Mouse (Mus musculus) left cerebral cortex, adult 2 months (tissue): ENCODE measurements around the gene Klhl31. TPM values are rescaled to one million over a fixed set of nuclear protein-coding genes. Genes with fewer than 3 reads are reported as not detected.
A peak's percentile ranks its signal among the peaks of the same experiment; 100 is the strongest.

ENCODE experiments used
- DNase-seq, 2 experiments: peaks; one replicate each; pipeline ENCODE4 v3.0.0; 2021 to 2022; ENCODE audit warnings: low spot score in 2 of 2, mixed read lengths in 1 of 2; ENCODE audit errors: extremely low spot score in 1 of 2
- H3K27ac ChIP-seq: fragments of 200-600 bp; 2 replicates; pipeline ENCODE4 v1.8.1; 2022
- H3K4me3 ChIP-seq: fragments of 200-600 bp; 2 replicates; pipeline ENCODE4 v1.8.1; 2022
- CTCF ChIP-seq: fragments of 200-600 bp; IDR thresholded peaks from 2 replicates; pipeline ENCODE4 v1.8.1; 2022; ENCODE audit warnings: antibody characterized with exemption, mild to moderate bottlenecking, moderate library complexity
- intact Hi-C: fragments of 180-260 bp; cut with DNase I; formaldehyde crosslinking; loops from one replicate; pipeline ENCODE4 v1.15.1; 2025
- long read RNA-seq, 2 experiments: library from polyadenylated mRNA; stranded (forward); transcript quantifications; one replicate each; pipeline ENCODE4 v2.0.0; 2021; ENCODE audit warnings: borderline mapping rate in 2 of 2
- total RNA-seq, 2 experiments: library from RNA; stranded (reverse); gene quantifications; 2 replicates each; pipeline ENCODE4 v1.2.3; 2021

Gene Klhl31
- total RNA-seq, result under 1 TPM in 1 of 2 experiments, not detected in 1; 0.07 TPM
- long read RNA-seq, experiment 1, result 0 reads
- long read RNA-seq, experiment 2, result 0 reads

GRCm38 (mm10) chr9:77636450-77636951 lies at the start of gene Klhl31:
Gene Klhl31 (plus strand): TSS chr9:77636500.
- TF ChIP-seq CTCF, result no peak
- no peak within 1 kb of the TSS for H3K4me3 ChIP-seq
- H3K27ac ChIP-seq, result no peak within 1 kb of the TSS
- intact Hi-C loops, result no loop called here
- DNase-seq, result no peak

- Histone ChIP-seq H3K27ac (no peak overlapping the region), H3K4me3 (no peak overlapping the region)
- DNase-seq, result no peak
- intact Hi-C loops, result no loop called here
- TF ChIP-seq CTCF, result no peak
Observed at GRCm38 (mm10) chr9:77586806-77587591, 49.3 kb upstream of the Klhl31 start.

GRCm38 (mm10) chr9:77587616-77588015 lies 48.7 kb upstream of the Klhl31 start:
- intact Hi-C loops, result no loop called here
- no peak for TF ChIP-seq CTCF
- Histone ChIP-seq H3K4me3 (no peak overlapping the region), H3K27ac (no peak overlapping the region)
- DNase-seq, result no peak

- Histone ChIP-seq H3K27ac (no peak overlapping the region), H3K4me3 (no peak overlapping the region)
- intact Hi-C loops, result no loop called here
- no peak for TF ChIP-seq CTCF
- no peak for DNase-seq
Observed at GRCm38 (mm10) chr9:77589496-77589895, 46.8 kb upstream of the Klhl31 start.

- intact Hi-C loops, result loop anchor here (10.0 kb wide), 1 partner anchor 162 kb away; the partner anchor contains the start of gene Gclc
- H3K4me3 ChIP-seq, result no peak overlapping the region
- no peak for DNase-seq
- H3K27ac ChIP-seq, result no peak overlapping the region
- no peak for TF ChIP-seq CTCF
Observed at GRCm38 (mm10) chr9:77592423-77592822, 43.9 kb upstream of the Klhl31 start.

GRCm38 (mm10) chr9:77595006-77595626 lies 41.2 kb upstream of the Klhl31 start:
- no peak for TF ChIP-seq CTCF
- Histone ChIP-seq H3K4me3 (no peak overlapping the region), H3K27ac (no peak overlapping the region)
- no peak for DNase-seq
- intact Hi-C loops, result loop anchor here (5.0 to 10.0 kb wide), 3 partner anchors 160 to 442 kb away; partner anchors contain the start of gene Gclc

GRCm38 (mm10) chr9:77596355-77596754 lies 39.9 kb upstream of the Klhl31 start:
- Histone ChIP-seq H3K27ac (no peak overlapping the region), H3K4me3 (no peak overlapping the region)
- DNase-seq, result peak; percentile 77 to 83
- intact Hi-C loops, result loop anchor here (5.0 to 10.0 kb wide), 3 partner anchors 158 to 441 kb away; partner anchors contain the start of gene Gclc
- no peak; the same call in none of the 2 replicates for TF ChIP-seq CTCF

GRCm38 (mm10) chr9:77598560-77598959 lies 37.7 kb upstream of the Klhl31 start:
- no peak overlapping the region for H3K27ac ChIP-seq
- no peak for DNase-seq
- no peak overlapping the region for H3K4me3 ChIP-seq
- intact Hi-C loops, result loop anchor here (5.0 to 10.0 kb wide), 3 partner anchors 156 to 439 kb away; partner anchors contain the start of gene Gclc
- TF ChIP-seq CTCF, result no peak

GRCm38 (mm10) chr9:77602302-77603266 lies 33.7 kb upstream of the Klhl31 start:
- no peak for TF ChIP-seq CTCF
- no peak overlapping the region for H3K4me3 ChIP-seq
- intact Hi-C loops, result no loop called here
- H3K27ac ChIP-seq, result no peak overlapping the region
- peak in 1 of 2 experiments; percentile 23 for DNase-seq

- H3K27ac ChIP-seq, result no peak overlapping the region
- no peak for TF ChIP-seq CTCF
- no peak overlapping the region for H3K4me3 ChIP-seq
- intact Hi-C loops, result no loop called here
- no peak for DNase-seq
Observed at GRCm38 (mm10) chr9:77603965-77604509, 32.3 kb upstream of the Klhl31 start.

- no peak for DNase-seq
- H3K4me3 ChIP-seq, result no peak overlapping the region
- intact Hi-C loops, result no loop called here
- H3K27ac ChIP-seq, result no peak overlapping the region
- no peak for TF ChIP-seq CTCF
Observed at GRCm38 (mm10) chr9:77607295-77607694, 29.0 kb upstream of the Klhl31 start.
